Mouse (Mus musculus) liver, postnatal 0 days (tissue): ENCODE results near the gene Hvcn1. TPM values are rescaled to one million over a fixed set of nuclear protein-coding genes. Genes with fewer than 3 reads are reported as not detected.
"Not testable (repeated sequence)": the region's sequence is repeated elsewhere in the genome, so short reads cannot be mapped to it uniquely, and the experiment has no call there.

Experiments used
- ATAC-seq: fragments of 200-750 bp; cut with Nextera tagmentation; 2 replicates; pipeline ENCODE4 v1.8.0; 2017; ENCODE audit warnings: mild to moderate bottlenecking, moderate library complexity
- DNase-seq: peaks from one replicate; pipeline ENCODE4 v3.0.0-alpha.2; 2016
- H3K27ac ChIP-seq: fragments of 300-500 bp; sonication (generic); 2 replicates; pipeline ENCODE4 v1.5.1; 2014; ENCODE audit warnings: antibody characterized with exemption, moderate library complexity, mild to moderate bottlenecking, low read depth
- H3K27me3 ChIP-seq: fragments of 300-500 bp; sonication (generic); 2 replicates; pipeline ENCODE4 v1.6.1; 2014; ENCODE audit warnings: low read length, control low read depth, mixed read lengths; ENCODE audit not compliant: insufficient read depth
- H3K36me3 ChIP-seq: fragments of 300-500 bp; sonication (generic); replicated peaks from 2 replicates; pipeline ENCODE4 v1.6.1; 2014; ENCODE audit warnings: mild to moderate bottlenecking, control low read depth, low read length, moderate library complexity, mixed read lengths; ENCODE audit not compliant: insufficient read depth
- H3K4me1 ChIP-seq: fragments of 300-500 bp; sonication (generic); 2 replicates; pipeline ENCODE4 v1.6.1; 2014; ENCODE audit warnings: antibody characterized with exemption, mild to moderate bottlenecking, control low read depth; ENCODE audit not compliant: insufficient read depth
- H3K4me2 ChIP-seq: fragments of 300-500 bp; sonication (generic); 2 replicates; pipeline ENCODE4 v1.6.1; 2014; ENCODE audit warnings: low read depth, mild to moderate bottlenecking, low read length, moderate library complexity, mixed read lengths
- H3K4me3 ChIP-seq: fragments of 300-500 bp; sonication (generic); 2 replicates; pipeline ENCODE4 v1.5.1; 2014; ENCODE audit warnings: low read depth, low read length
- H3K9ac ChIP-seq: fragments of 300-500 bp; sonication (generic); replicated peaks from 2 replicates; pipeline ENCODE4 v1.6.1; 2014; ENCODE audit warnings: mild to moderate bottlenecking, moderate library complexity
- H3K9me3 ChIP-seq: fragments of 300-500 bp; sonication (generic); 2 replicates; pipeline ENCODE4 v1.6.1; 2016; ENCODE audit warnings: mild to moderate bottlenecking, control low read depth, low read length, mixed read lengths
- CTCF ChIP-seq: sonication (generic); IDR thresholded peaks from 2 replicates; pipeline ENCODE4 v1.5.1; 2016; ENCODE audit warnings: antibody characterized with exemption, low read depth
- EP300 ChIP-seq: IDR thresholded peaks from 2 replicates; pipeline ENCODE4 v1.6.1; 2016; ENCODE audit warnings: antibody characterized with exemption, low read depth, mild to moderate bottlenecking
- WGBS: fragments of 180-500 bp; shearing (Covaris S2); extraction: QIAGEN DNeasy Blood & Tissue Kit; methylation state at CpG from one replicate; pipeline ENCODE4 v1.1.7; 2014; ENCODE audit not compliant: insufficient replicate concordance; 5-methylcytosine and 5-hydroxymethylcytosine counted together
- polyA plus RNA-seq: library from polyadenylated mRNA; unstranded; fragments of >200 nt; fragmentation: Nextera tagmentation; extraction: Ambion mirVana; gene quantifications from 2 replicates; pipeline ENCODE4 v1.2.1, GENCODE M21; 2015

Gene Hvcn1
- polyA plus RNA-seq, 1 experiment from 2014 or later, result 7.3 TPM

DNA sequence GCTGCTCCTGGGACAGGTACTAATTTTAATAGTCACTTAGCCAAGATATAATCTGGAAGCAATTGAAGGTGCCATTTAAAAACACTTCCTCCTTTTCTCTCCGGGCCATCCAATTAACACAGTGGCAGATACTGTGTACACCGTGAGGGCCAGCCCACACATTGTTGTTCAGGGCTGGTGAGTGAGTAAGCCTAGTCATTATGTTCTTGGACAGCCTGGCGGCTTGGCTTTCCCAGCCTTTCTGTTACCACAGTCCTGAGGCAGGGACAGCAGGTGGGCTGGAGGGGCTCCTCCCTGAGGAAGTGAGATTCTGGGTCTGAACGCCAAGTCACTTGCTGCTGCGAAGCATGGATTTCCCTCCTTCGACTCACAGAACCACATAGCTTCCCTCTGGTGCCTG is 26.9 kb upstream of the Hvcn1 start:
- Histone ChIP-seq H3K9me3 (no peaks in the 10 kb centered on the region), H3K27ac (no peak overlapping the region), H3K4me2 (no peak overlapping the region), H3K36me3 (peaks cover 11% of the 10 kb centered on the region), H3K4me1 (no peaks in the 10 kb centered on the region), H3K27me3 (no peaks in the 10 kb centered on the region), H3K4me3 (no peak overlapping the region), H3K9ac (no peak overlapping the region)
- DNase-seq, result no peak
- 26% methylated on average over 6 of the region's 6 CpGs for WGBS
- ATAC-seq, result no peak
- no peak for TF ChIP-seq CTCF

DNA sequence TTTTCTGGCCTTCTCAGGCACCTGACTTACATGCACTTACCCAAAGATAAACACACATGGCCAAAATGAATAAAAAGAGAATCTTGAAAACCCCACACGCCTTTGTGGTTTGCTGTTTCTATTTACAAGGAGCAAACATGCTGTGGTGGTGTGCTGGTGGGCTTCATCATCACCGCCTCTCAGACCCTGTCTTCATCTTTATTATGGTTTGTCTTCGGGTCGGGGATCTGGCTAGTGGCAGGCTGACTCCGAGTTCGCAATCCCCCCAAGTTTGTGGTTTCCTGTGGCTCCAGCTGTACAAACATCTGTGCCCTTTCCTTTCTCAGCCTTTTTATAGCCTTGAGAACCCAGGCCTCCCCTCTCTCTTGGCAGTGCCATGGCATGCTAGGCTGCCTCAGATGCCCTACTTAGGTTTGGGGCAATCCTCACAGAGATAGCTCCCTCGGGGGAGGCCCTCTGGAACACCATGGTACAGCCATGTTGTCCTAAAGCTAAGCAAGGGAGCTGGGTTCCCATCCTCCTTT is 22.3 kb upstream of the Hvcn1 start:
- Histone ChIP-seq H3K27me3 (no peaks in the 10 kb centered on the region), H3K4me1 (no peaks in the 10 kb centered on the region), H3K36me3 (no peaks in the 10 kb centered on the region), H3K4me2 (no peak overlapping the region), H3K4me3 (no peak overlapping the region), H3K9me3 (no peaks in the 10 kb centered on the region), H3K9ac (no peak overlapping the region), H3K27ac (peak overlapping the region; percentile 32; the same call in 1 of the 2 replicates)
- TF ChIP-seq CTCF, result no peak
- no peak for TF ChIP-seq EP300
- no peak for ATAC-seq
- 40% methylated on average over 7 of the region's 7 CpGs for WGBS
- DNase-seq, result no peak

DNA sequence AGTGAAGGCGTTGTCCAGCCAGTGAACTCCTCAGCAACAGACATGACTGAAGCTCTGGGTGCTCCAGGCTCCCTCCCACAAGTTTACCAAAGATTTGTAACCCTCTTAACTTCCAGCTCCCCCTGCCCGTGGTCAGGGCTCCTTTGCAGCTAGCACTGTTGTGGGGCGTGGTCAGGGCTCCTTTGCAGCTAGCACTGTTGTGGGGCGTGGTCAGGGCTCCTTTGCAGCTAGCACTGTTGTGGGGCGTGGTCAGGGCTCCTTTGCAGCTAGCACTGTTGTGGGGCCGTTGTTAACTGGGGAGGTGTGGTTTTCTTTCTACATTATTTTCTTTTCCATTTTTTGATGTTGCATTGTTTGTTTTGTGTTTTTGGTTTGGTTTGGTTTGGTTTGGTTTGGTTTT is 21.7 kb upstream of the Hvcn1 start:
- H3K27ac ChIP-seq, result peak overlapping the region; percentile 32; the same call in 1 of the 2 replicates
- not testable (repeated sequence) for H3K36me3 ChIP-seq, H3K4me1 ChIP-seq, H3K27me3 ChIP-seq, H3K4me3 ChIP-seq, H3K9ac ChIP-seq, DNase-seq, H3K9me3 ChIP-seq, ATAC-seq, H3K4me2 ChIP-seq
- WGBS, result 83% methylated on average over 6 of the region's 6 CpGs

DNA sequence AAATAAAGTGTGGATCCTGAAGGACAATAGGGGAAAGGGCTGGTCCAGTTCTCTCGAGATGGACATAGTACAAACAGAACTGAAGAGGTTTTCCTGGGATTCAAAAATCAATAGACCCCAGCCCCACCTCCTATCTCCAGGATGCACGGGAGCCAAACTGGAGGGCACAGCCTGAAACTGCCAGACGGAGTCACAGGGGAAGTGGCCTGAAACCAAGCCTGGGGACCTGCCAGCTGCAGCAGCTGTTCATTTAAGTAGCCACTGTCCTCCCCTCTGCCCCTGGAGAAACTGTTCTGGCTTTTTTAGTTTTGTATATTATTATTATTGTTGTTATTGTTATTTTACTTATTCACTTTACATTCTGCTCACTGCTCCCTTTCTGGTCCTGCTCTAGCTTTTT is 17.5 kb upstream of the Hvcn1 start:
- Histone ChIP-seq H3K4me1 (peaks cover 6% of the 10 kb centered on the region), H3K9me3 (no peaks in the 10 kb centered on the region), H3K36me3 (no peaks in the 10 kb centered on the region), H3K27me3 (no peaks in the 10 kb centered on the region), H3K9ac (no peak overlapping the region), H3K4me3 (no peak overlapping the region), H3K27ac (no peak overlapping the region), H3K4me2 (no peak overlapping the region)
- no peak for ATAC-seq
- WGBS, result 22% methylated on average over 3 of the region's 3 CpGs
- no peak for DNase-seq
- TF ChIP-seq CTCF, result no peak
- TF ChIP-seq EP300, result no peak

- no peak overlapping the region for H3K4me3 ChIP-seq
- H3K4me2 ChIP-seq, result no peak overlapping the region
- DNase-seq (no peak), ATAC-seq (no peak)
- H3K9ac ChIP-seq, result no peak overlapping the region
- peaks cover 6% of the 10 kb centered on the region for H3K4me1 ChIP-seq
- WGBS, result 66% methylated on average over 7 of the region's 7 CpGs
- no peak overlapping the region for H3K27ac ChIP-seq
- H3K9me3 ChIP-seq, result no peaks in the 10 kb centered on the region
- no peaks in the 10 kb centered on the region for H3K36me3 ChIP-seq
- TF ChIP-seq EP300 (no peak), CTCF (no peak)
- H3K27me3 ChIP-seq, result no peaks in the 10 kb centered on the region
These were observed 16.1 kb upstream of the Hvcn1 start for GRCm38 (mm10) chr5:122190465-122190864.

DNA sequence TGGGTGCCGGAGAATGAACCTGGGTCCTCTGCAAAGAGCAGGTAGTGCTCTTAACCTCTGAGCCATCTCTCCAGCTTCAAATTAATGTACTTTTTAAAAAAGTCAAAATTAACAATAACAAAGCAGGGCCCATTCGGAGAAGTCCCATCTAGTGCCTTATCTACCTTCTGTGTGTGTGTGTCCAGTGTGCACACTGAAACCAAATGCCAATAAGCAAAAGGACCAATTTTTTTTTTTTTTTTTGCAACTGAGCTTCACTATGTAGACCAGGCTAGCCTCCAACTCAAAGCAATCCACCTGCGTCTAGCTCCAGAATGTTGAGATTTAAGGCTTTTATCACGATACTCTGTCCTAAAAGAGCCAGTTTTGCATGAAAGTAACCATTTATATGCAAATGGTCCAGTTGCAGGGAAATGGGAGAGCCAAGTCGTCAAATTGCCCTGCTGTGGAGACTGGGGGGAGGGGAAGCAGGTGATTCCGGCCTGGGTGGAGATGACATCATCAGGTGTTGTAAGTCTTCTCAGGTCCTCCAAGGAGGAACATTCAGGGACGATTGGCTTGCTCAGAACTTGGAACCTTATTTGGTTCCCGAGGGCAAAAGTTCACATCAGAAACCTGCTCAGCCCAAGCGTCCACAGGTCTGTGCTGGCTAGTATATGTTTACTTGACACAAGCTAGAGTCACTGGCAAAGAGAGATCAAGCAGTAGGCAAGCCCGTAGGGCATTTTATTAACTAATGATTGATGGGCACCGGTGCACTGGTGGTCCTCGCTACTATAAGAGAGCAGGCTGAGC is 15.1 kb upstream of the Hvcn1 start:
- no peak overlapping the region for H3K9ac ChIP-seq
- TF ChIP-seq CTCF (no peak), EP300 (no peak)
- H3K36me3 ChIP-seq, result no peaks in the 10 kb centered on the region
- H3K27ac ChIP-seq, result no peak overlapping the region; the same call in 1 of the 2 replicates
- WGBS, result 65% methylated on average over 12 of the region's 12 CpGs
- no peaks in the 10 kb centered on the region for H3K9me3 ChIP-seq
- H3K4me1 ChIP-seq, result peaks cover 6% of the 10 kb centered on the region
- H3K27me3 ChIP-seq, result no peaks in the 10 kb centered on the region
- DNase-seq, result no peak
- no peak overlapping the region for H3K4me3 ChIP-seq
- ATAC-seq, result no peak
- H3K4me2 ChIP-seq, result no peak overlapping the region
